Mouse (Mus musculus) embryonic facial prominence, embryonic 14.5 days (tissue): Measurements from ENCODE around the gene Dll3. TPM values are rescaled to one million over a fixed set of nuclear protein-coding genes. Genes with fewer than 3 reads are reported as not detected.

ENCODE experiments used
- ATAC-seq: fragments of 200-750 bp; cut with Nextera tagmentation; 2 replicates; pipeline ENCODE4 v1.8.0; 2017; ENCODE audit warnings: low read depth, moderate number of reproducible peaks, moderate TSS enrichment
- DNase-seq: peaks from one replicate; pipeline ENCODE4 v3.0.0-alpha.2; 2015; ENCODE audit warnings: low spot score
- H3K27ac ChIP-seq: fragments of 300-500 bp; sonication (generic); replicated peaks from 2 replicates; pipeline ENCODE4 v1.5.1; 2014; ENCODE audit warnings: low read depth, mild to moderate bottlenecking, low read length, moderate library complexity
- H3K27me3 ChIP-seq: fragments of 300-500 bp; sonication (generic); replicated peaks from 2 replicates; pipeline ENCODE4 v1.6.1; 2014; ENCODE audit warnings: low read length; ENCODE audit not compliant: control insufficient read depth, insufficient read depth
- H3K36me3 ChIP-seq: fragments of 300-500 bp; sonication (generic); 2 replicates; pipeline ENCODE4 v1.6.1; 2014; ENCODE audit warnings: low read length, mixed read lengths; ENCODE audit not compliant: control insufficient read depth, insufficient read depth
- H3K4me1 ChIP-seq: fragments of 300-500 bp; sonication (generic); 2 replicates; pipeline ENCODE4 v1.6.1; 2014; ENCODE audit warnings: antibody characterized with exemption, low read length; ENCODE audit not compliant: control insufficient read depth, insufficient read depth
- H3K4me2 ChIP-seq: fragments of 300-500 bp; sonication (generic); 2 replicates; pipeline ENCODE4 v1.6.1; 2014; ENCODE audit warnings: low read depth, mild to moderate bottlenecking, low read length, moderate library complexity, mixed read lengths
- H3K4me3 ChIP-seq: fragments of 300-500 bp; sonication (generic); 2 replicates; pipeline ENCODE4 v1.5.1; 2014; ENCODE audit warnings: low read depth, mild to moderate bottlenecking, low read length
- H3K9ac ChIP-seq: fragments of 300-500 bp; sonication (generic); 2 replicates; pipeline ENCODE4 v1.6.1; 2014; ENCODE audit warnings: low read depth, mild to moderate bottlenecking, low read length, moderate library complexity, mixed read lengths
- H3K9me3 ChIP-seq: fragments of 300-500 bp; sonication (generic); 2 replicates; pipeline ENCODE4 v1.6.1; 2016; ENCODE audit warnings: low read length; ENCODE audit not compliant: control insufficient read depth
- WGBS: fragments of 180-500 bp; shearing (Covaris S2); extraction: QIAGEN DNeasy Blood & Tissue Kit; methylation state at CpG from one replicate; pipeline ENCODE4 v1.1.7; 2014; 5-methylcytosine and 5-hydroxymethylcytosine counted together
- polyA plus RNA-seq: library from polyadenylated mRNA; unstranded; fragments of >200 nt; fragmentation: Nextera tagmentation; extraction: Ambion mirVana; gene quantifications from 2 replicates; pipeline ENCODE4 v1.2.1, GENCODE M21; 2014

The Dll3 gene
- polyA plus RNA-seq: 0.90 and 2.1 TPM in 2 replicates

DNA sequence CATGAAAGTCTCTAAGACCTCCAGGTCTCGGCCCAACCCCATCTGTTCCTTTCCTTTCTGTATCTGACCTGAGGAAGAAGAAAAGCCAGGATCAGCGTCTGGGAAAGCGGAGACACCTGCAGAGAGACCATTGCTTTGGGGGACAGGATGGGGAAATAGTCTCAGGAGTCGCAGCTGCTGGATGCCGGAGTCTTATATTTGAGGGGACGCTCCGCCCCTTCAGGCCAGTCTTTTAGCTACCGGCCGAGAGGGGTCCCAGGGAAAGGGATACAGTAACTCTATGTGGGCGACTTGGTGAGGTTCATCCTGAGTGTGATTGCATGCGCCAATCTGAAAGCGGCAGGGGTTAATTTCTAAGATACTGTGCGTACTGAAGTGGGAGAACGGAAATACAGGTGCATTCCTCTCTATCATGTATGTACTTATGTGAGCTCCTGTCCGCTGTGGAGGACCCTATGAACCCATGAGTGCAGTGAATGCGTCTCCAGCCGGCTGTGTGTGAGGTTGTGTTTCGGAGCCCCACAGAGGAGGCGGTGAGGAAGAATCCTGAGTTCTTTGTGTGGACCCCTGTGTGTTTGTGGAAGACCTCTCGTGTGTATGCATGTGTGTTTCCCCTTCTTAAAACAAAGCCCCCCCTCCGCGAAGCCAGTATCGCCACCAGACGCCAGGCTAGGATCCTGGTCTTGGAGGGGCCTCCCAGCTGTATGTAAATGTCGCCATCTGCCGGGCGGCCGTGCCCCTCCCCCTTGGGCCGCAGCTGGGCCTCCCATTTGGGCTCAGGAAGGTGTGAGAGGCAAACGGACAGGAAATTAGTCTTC, at the start of gene Dll3:
TSS of gene Dll3 (minus strand) at position 623 of the 818 bp plus-strand sequence.
- Histone ChIP-seq H3K4me2 (peak within 1 kb of the TSS; percentile 56), H3K27me3 (peaks cover 57% of the 10 kb centered on the region), H3K4me3 (peak within 1 kb of the TSS; percentile 30), H3K36me3 (peaks cover 24% of the 10 kb centered on the region), H3K9me3 (no peaks in the 10 kb centered on the region), H3K27ac (no peak within 1 kb of the TSS), H3K9ac (peak within 1 kb of the TSS; percentile 42), H3K4me1 (no peaks in the 10 kb centered on the region; the same call in 1 of the 2 replicates)
- under 1% methylated on average over 29 of the region's 30 CpGs for WGBS
- peak; percentile 58 for DNase-seq
- peak; percentile 75 for ATAC-seq

DNA sequence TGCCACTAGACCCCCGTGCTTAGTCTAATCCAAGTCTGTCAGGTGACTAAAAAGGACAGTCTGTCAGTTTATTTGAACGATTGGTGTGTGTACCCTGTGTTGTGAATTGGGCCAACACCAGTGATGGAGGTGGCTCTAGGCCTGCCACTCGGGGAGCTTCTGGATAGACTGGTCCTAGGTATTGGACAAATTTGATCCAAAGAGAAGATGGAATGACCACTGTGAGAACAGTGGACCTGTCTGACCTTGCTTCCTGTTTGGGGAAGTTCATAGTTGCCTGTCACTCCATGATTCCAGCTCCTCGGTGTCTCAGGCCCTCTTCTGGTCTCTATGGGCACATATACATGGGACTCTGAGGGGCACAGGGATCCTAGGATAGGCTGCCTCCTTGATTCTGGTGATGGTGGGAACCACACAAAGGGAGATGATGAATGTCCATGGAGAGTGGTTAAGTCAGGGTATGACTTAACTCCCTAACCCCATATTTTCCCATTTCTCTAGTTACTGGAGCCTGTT, 49.7 kb upstream of the Dll3 start:
- peaks cover 16% of the 10 kb centered on the region; the same call in 1 of the 2 replicates for H3K4me1 ChIP-seq
- DNase-seq: no peak
- WGBS: 32% methylated on average over 4 of the region's 4 CpGs
- H3K36me3 ChIP-seq: peaks cover 44% of the 10 kb centered on the region
- no peak overlapping the region for H3K27ac ChIP-seq
- H3K4me2 ChIP-seq: peak overlapping the region; percentile 63
- peak overlapping the region; percentile 98 for H3K9ac ChIP-seq
- no peak for ATAC-seq
- H3K9me3 ChIP-seq: no peaks in the 10 kb centered on the region
- no peaks in the 10 kb centered on the region for H3K27me3 ChIP-seq
- H3K4me3 ChIP-seq: peak overlapping the region; percentile 91

- Histone ChIP-seq H3K4me2 (peak within 1 kb of the TSS; percentile 63), H3K4me1 (peaks cover 14% of the 10 kb centered on the region; the same call in 1 of the 2 replicates), H3K9ac (peak within 1 kb of the TSS; percentile 98), H3K27ac (peak within 1 kb of the TSS; percentile 97), H3K36me3 (peaks cover 36% of the 10 kb centered on the region), H3K4me3 (peak within 1 kb of the TSS; percentile 91), H3K9me3 (no peaks in the 10 kb centered on the region), H3K27me3 (no peaks in the 10 kb centered on the region)
- under 1% methylated on average over 44 of the region's 50 CpGs for WGBS
- ATAC-seq (peak; percentile 94), DNase-seq (peak; percentile 98)
These were observed 48.3 kb upstream of the Dll3 start, which contains the start of gene Rps16 for GRCm38 (mm10) chr7:28350155-28350883. TSS of gene Rps16 (plus strand) at chr7:28350652.

GRCm38 (mm10) chr7:28348601-28349000, 46.6 kb upstream of the Dll3 start:
- Histone ChIP-seq H3K9ac (no peak overlapping the region), H3K4me2 (no peak overlapping the region), H3K36me3 (peaks cover 20% of the 10 kb centered on the region), H3K4me3 (no peak overlapping the region), H3K9me3 (no peaks in the 10 kb centered on the region), H3K27ac (no peak overlapping the region), H3K4me1 (peaks cover 14% of the 10 kb centered on the region), H3K27me3 (no peaks in the 10 kb centered on the region)
- ATAC-seq: no peak
- WGBS: 82% methylated on average over 7 of the region's 7 CpGs
- DNase-seq: no peak

DNA sequence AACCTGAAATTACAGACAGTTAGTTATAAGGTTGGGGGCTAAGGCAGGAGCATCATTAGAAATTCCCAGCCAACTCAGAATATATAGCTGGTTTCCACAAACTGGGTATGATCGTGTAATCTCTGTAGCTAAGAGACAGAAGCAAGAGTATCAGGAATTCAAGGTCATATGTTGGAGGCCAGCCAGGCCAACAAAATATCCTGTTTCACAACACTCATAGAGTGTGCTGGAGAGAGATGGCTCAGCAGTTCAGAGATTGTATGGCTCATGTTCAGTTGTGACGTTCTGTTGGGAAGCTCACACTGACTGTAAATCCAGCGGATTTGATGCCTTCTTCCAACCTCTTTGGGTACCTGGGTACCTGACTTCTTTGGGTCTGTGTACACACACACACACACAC, 45.7 kb upstream of the Dll3 start:
- Histone ChIP-seq H3K27ac (no peak overlapping the region), H3K27me3 (no peaks in the 10 kb centered on the region), H3K4me1 (peaks cover 14% of the 10 kb centered on the region), H3K36me3 (peaks cover 11% of the 10 kb centered on the region), H3K9me3 (no peaks in the 10 kb centered on the region), H3K4me3 (no peak overlapping the region), H3K9ac (no peak overlapping the region), H3K4me2 (no peak overlapping the region)
- 69% methylated on average over 3 of the region's 3 CpGs for WGBS
- DNase-seq (no peak), ATAC-seq (no peak)

GRCm38 (mm10) chr7:28344637-28345036, 42.6 kb upstream of the Dll3 start:
- Histone ChIP-seq H3K4me1 (peaks cover 3% of the 10 kb centered on the region), H3K27me3 (no peaks in the 10 kb centered on the region), H3K36me3 (no peaks in the 10 kb centered on the region), H3K9me3 (no peaks in the 10 kb centered on the region), H3K27ac (no peak overlapping the region), H3K4me3 (no peak overlapping the region), H3K9ac (no peak overlapping the region), H3K4me2 (no peak overlapping the region)
- 3% methylated on average over 4 of the region's 4 CpGs for WGBS
- ATAC-seq (no peak), DNase-seq (peak; percentile 75)

DNA sequence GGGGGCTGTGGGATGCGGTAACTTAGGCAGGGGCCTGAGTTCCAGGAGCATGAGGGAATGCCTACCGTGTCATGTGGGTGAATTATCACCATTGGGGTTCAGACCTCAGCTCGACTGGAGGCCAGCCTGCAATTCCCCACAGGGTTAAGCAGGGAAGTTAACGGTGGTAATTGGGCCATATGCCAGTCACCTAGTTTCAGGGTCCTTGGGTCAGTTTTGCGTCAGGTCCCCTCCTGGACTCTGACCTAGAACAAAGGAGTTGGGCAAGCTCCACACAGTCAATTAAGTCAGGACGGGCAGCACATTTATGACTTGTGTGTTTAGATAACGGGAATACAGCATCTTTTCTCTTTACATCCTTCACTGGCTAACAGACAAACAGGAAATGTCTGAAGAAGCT, 39.3 kb upstream of the Dll3 start:
- WGBS: 42% methylated on average over 7 of the region's 7 CpGs
- no peaks in the 10 kb centered on the region for H3K27me3 ChIP-seq
- DNase-seq (no peak), ATAC-seq (no peak)
- no peaks in the 10 kb centered on the region for H3K36me3 ChIP-seq
- no peak overlapping the region for H3K9ac ChIP-seq
- no peak overlapping the region for H3K27ac ChIP-seq
- no peak overlapping the region for H3K4me3 ChIP-seq
- H3K9me3 ChIP-seq: no peaks in the 10 kb centered on the region
- H3K4me1 ChIP-seq: peaks cover 7% of the 10 kb centered on the region
- no peak overlapping the region for H3K4me2 ChIP-seq

DNA sequence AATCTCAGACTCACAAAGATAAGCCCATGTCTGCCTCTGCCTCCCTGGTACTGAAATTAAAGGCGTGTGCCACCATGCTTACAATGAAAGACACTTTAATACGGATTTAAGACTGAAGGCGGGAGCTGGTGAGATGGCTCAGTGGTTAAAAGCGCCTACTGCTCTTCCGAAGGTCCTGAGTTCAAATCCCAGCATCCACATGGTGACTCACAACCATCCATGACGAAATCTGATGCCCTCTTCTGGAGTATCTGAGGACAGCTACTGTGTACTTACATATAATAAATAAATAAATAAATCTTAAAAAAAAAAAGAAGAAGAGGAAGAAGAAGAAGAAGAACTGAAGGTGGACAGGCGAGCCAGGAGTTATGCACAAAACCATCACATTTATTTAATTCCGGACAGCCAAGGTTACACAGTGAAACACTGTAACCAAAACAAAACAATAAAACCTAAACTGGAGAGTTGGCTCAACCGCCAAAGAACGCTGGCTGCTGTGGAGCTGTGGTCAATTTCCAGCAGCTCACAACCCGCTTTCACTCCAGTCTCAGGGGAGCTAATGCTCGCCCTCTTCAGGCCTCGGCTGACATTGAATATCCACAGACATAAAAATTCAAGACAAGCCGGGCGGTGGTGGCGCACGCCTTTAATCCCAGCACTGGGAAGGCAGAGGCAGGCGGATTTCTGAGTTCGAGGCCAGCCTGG, 37.3 kb upstream of the Dll3 start:
- Histone ChIP-seq H3K27me3 (no peaks in the 10 kb centered on the region), H3K9me3 (no peaks in the 10 kb centered on the region), H3K27ac (peak overlapping the region; percentile 87), H3K36me3 (0 out of 2 replicates have a peak, but pooled peaks cover 5% of the 10 kb centered on the region), H3K4me3 (peak overlapping the region; percentile 100), H3K4me1 (peaks cover 7% of the 10 kb centered on the region), H3K4me2 (peak overlapping the region; percentile 88), H3K9ac (peak overlapping the region; percentile 96)
- ATAC-seq: no peak
- DNase-seq: peak; percentile 53
- 74% methylated on average over 19 of the region's 19 CpGs for WGBS
